Mouse (Mus musculus): ENCODE results near the gene Zfp169.

Zfp169 gene

DNA sequence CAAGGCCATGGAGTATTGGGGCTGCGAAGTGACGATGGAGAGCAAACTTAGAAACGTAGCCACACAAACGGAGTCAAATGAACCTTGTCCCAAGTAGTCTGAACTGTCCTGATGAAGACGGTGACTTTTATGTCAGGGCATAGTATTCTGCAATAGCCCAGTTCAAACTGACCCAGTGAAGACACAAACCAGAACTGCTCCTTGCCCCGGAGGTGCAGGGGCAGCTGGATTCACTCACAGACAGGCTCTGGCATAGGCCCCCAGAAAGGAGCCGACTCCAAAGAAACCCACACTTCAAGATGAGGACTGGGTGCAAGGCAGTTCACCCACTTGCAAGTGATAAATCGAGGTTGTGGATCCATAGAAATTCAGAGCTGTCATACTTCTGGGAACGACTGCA lies 4.6 kb downstream of the Zfp169 start:
- WGBS, result 86% methylated on average over 9 of the region's 9 CpGs

DNA sequence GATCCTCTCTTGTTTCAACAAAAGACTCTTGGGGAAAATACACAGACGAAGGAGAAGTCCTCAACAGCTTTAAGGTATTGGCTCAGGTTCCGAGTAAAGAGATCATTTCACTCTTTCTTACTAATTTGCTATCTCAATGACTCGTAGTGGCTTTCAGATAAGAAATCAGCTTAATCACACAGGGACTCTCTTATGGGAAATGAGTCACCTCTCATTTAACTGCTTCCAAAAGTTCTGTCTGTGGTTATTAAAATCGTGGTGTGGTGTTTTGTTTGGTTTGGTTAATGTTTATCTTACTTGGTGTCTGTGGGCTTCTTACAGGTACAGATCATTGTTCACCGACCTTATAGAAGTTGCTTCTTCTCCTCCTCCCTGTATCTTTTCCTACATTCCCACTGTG lies 10.8 kb downstream of the Zfp169 start:
- whole genome bisulfite sequencing, result 74% methylated on average over 5 of the region's 5 CpGs

GRCm38 (mm10) chr13:48498676-48499075 lies 14.6 kb downstream of the Zfp169 start:
- 58% methylated on average over 4 of the region's 4 CpGs for WGBS

GRCm38 (mm10) chr13:48497693-48498221 lies 15.5 kb downstream of the Zfp169 start:
- whole genome bisulfite sequencing, result 17% methylated on average over 15 of the region's 15 CpGs

- 49% methylated on average over 5 of the region's 5 CpGs for WGBS
Observed at GRCm38 (mm10) chr13:48493183-48493582, 20.1 kb downstream of the Zfp169 start.

DNA sequence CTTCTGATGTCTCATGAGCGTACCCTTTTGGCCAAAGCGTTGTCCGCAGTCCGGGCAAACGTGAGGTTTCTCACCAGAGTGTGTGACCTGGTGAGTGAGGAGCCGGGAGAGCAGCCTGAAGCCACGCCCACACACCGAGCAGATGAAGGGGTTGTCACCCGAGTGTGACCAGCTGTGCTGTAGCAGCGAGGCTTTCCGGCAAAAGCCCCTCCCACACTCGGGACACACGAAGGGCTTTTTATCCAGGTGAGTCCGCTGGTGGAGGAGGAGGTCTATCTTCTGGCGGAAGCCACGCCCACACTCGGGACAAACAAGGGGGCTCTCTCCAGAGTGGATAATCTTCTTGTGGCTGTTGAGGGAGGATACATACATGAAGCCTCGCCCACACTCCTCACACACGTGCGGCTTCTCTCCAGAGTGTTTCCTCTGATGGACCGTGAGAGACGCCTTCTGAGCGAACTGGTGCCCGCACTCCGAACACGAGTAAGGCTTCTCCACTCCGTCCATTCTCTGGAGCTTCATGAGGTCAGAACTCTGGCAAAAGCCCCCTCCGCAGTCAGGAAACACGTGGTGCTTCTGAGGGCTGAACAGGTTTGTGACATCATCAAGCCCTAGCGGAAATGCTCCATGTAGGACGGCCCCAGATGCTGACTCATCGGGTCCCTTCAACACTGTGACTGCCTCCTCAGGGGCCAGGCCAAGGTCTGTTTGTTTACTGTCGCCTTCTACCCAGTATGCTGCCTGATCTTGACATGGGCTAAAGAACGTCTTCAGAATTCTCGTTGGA lies 22.7 kb downstream of the Zfp169 start:
- 91% methylated on average over 35 of the region's 35 CpGs for WGBS

DNA sequence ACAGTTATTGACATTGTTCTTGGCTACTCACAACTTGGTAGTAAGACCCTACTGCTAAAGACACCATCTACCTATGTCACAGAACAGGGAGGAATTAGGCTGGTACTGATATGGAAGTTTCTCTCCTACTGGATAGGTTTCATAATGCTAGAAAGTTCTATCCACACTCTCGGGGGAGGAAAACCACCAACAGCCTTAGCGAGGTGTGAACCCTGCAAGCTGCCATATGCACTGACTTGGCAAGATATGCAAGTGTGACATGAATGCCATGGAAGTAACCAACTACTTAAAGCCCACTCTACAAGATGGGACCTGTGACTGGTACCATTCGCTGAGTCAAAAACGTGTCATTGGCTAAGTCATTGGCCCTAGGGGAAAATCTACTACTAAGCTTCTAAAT lies 29.6 kb downstream of the Zfp169 start:
- WGBS, result 67% methylated on average over 4 of the region's 4 CpGs

DNA sequence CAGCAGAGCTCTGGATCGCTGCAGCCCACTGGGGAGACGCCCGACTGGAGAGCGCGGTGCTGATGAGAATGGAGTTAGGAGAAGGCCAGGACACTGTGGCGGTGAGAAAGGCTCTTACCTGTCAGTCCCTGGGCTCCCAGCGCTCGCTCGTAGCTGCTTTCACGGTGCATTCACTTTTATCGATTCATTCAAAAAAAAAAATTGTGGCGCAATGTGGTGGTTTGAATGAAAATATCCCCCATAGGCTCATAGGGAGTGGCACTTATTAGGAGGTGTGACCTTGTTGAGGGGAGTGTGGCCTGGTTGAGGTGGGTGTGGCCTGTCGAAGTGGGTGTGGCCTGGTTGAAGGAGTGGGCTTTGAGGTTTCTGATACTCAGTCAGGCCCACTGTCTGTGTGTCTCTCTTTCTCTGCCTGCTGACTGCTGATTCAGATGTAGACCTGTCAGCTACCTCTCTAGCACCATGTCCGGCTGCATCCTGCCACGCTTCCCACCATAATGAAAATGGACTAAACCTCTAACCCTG lies 44.5 kb downstream of the Zfp169 start:
- WGBS, result 76% methylated on average over 15 of the region's 15 CpGs

DNA sequence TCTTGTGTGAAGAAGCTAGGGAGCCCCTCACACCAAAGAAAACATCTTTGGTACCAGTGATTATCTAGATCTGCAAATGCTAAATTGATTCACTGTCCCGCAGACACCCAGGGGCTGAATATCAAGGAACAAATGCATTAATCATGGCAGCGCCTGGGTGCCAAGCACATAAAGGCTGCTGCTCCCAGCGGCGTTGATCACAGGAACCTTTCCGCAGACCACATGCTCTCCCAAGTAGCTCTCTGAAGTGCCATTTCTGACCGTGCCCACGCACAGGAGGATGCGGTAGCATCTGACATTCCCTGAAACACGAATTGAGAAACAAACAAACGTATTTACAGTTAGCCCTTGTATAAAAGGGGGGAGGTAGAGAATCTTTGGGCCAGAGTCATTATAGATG lies 47.1 kb downstream of the Zfp169 start:
- 49% methylated on average over 10 of the region's 10 CpGs for WGBS

GRCm38 (mm10) chr13:48464170-48464569 lies 49.1 kb downstream of the Zfp169 start:
- 8% methylated on average over 4 of the region's 4 CpGs for WGBS

DNA sequence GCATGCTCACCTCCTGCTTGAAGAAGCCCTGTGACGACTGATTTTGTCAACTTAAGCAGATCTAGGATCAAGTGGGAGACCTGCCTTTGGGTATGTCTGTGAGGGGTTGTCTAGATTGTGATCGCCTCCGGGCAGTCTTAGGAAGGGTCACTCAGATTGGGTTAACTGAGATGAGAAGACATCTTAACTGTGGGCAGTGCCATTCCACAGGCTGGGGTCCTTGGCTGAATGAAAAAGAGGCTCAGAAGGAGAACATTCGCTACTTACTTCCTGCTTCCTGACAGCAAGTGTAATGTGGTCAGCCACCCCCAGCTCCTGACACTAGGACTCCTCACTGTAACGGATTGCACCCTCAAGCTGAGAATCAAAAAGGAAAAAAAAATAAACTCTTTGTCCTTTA lies 54.0 kb downstream of the Zfp169 start:
- 85% methylated on average over 5 of the region's 5 CpGs for WGBS

GRCm38 (mm10) chr13:48448119-48448518 lies 65.1 kb downstream of the Zfp169 start:
- 34% methylated on average over 4 of the region's 4 CpGs for WGBS

DNA sequence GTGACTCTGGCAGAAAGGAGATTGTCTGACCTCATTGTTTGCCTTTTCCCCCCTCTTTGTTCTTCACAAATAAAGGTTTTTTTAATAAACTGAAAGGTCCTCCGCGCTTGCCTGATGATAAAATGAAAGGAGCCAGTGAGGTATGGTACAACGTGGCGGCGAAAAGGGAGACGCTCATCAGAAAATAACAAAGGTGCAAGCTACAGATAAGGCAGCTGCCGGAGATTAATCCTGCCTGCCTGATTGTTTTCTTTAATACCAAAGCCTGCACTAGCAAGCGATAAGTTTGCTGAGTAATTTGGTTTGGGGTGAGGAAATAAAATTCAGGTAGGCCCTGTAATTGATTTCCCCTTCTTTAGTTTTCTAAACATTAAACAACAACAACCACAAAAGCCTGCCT lies 69.3 kb downstream of the Zfp169 start:
- 81% methylated on average over 8 of the region's 8 CpGs for WGBS

GRCm38 (mm10) chr13:48438321-48438720 lies 74.9 kb downstream of the Zfp169 start:
- 86% methylated on average over 5 of the region's 5 CpGs for WGBS

Data from cerebral cortex, adult 2 months (tissue).